Mouse (Mus musculus) gastrocnemius, postnatal 36 days (tissue): Measurements from ENCODE around the gene Golph3l. TPM values are rescaled to one million over a fixed set of nuclear protein-coding genes. Genes with fewer than 3 reads are reported as not detected.
"Not testable (repeated sequence)": the region's sequence is repeated elsewhere in the genome, so short reads cannot be mapped to it uniquely, and the experiment has no call there.

Experiments used
- DNase-seq, 2 experiments: peaks; one replicate each; pipeline ENCODE4 v3.0.0; 2022
- intact Hi-C: fragments of 180-260 bp; cut with DNase I; formaldehyde crosslinking; loops from one replicate; pipeline ENCODE4 v1.15.1; 2025
- long read RNA-seq, 2 experiments: library from polyadenylated mRNA; stranded (forward); transcript quantifications; one replicate each; pipeline ENCODE4 v2.0.0; 2021
- total RNA-seq, 2 experiments: library from RNA; stranded (reverse); gene quantifications; 2 replicates each; pipeline ENCODE4 v1.2.3; 2021

Golph3l gene
- 10 to 100 TPM in 1 of 2 experiments, 1 to 10 TPM in 1; 8.0 to 10.1 TPM for total RNA-seq
- long read RNA-seq, experiment 1, partial matches to known transcripts = 0 of 4 reads
- long read RNA-seq, experiment 1, other reads (novel, unspliced or antisense) = 1 of 4 reads
- long read RNA-seq, experiment 2, partial matches to known transcripts = 3 of 4 reads
- long read RNA-seq, experiment 2, other reads (novel, unspliced or antisense) = 0 of 4 reads

DNA sequence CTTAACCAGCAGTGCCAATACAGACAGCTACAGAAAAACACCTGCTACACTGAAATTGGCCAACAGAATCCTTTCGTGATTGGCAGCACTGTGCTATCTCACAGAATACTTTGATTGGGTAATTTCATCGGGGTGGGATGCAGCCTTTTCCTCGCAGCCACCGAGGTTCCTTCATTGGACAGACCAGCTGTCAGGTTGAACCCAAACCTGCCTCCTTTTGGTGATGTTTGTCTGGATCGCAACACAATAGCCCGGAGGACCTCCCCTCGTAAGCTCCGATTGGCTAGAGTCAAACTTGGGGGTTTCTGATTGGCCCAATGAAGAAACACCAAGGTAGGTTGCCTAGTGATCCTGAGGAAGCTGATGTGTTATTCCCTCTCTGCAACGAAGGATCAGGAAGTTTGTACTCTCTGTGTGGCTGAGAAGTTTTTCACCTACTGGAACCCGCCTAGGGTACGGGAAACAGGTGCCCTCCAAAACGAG lies at the start of gene Golph3l:
TSS of gene Golph3l (plus strand) at position 331 of the 483 bp plus-strand sequence.
- intact Hi-C loops = no loop called here
- peak; percentile 81 to 90 for DNase-seq

DNA sequence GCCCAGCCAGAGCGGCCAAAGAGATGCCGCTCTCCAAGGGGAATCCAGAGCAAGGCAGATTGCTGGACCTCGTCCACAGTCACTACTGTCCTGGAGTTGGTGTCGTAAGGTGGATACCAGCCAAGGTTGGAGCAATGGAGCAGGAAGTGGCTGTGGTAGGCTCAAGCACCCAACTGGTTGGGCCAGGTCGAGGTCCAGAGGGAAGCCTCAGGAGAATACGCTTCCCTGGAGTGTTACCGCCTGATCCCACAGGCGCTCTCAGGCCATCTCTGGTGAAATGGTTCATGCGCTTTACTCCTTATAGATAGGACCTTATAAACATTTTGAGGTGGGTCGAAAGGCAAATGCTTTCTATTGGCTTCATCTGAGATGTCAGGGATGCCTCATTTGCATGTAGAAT lies 49.8 kb upstream of the Golph3l start:
- DNase-seq = no peak
- intact Hi-C loops = no loop called here

- no peak for DNase-seq
- intact Hi-C loops = no loop called here
These were observed 48.9 kb upstream of the Golph3l start for GRCm38 (mm10) chr3:95539837-95540236.

DNA sequence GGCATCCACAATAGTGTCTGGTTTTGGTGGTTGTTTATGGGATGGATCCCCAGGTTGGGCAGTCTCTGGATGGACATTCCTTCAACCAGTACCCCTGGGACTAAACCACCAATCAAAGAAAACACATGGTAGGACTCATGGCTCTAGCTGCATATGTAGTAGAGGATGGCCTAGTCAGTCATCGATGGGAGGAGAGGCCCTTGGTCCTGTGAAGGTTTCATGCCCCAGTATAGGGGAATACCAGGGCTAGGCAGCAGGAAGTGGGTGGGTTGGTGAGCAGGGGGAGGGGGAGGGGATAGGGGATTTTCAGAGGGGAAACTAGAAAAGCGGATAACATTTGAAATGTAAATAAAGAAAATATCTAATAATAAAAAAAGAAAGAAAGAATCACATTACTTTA lies 47.5 kb upstream of the Golph3l start:
- intact Hi-C loops, DNase-seq: not testable (repeated sequence)

DNA sequence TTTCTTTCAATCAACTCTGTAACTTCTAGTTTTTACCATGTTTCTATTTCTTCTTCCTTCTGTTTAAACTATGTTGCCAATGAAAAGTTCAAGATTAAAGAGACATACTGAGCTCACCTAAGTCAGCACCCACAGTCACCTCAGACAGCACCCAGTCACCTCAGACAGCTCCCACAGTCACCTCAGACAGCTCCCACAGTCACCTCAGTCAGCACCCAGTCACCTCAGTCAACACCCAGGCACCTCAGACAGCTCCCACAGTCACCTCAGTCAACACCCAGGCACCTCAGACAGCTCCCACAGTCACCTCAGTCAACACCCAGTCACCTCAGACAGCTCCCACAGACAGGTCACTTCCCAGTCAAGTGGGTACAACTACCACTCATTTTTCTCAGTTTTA lies 46.6 kb upstream of the Golph3l start:
- no peak for DNase-seq
- intact Hi-C loops = no loop called here

DNA sequence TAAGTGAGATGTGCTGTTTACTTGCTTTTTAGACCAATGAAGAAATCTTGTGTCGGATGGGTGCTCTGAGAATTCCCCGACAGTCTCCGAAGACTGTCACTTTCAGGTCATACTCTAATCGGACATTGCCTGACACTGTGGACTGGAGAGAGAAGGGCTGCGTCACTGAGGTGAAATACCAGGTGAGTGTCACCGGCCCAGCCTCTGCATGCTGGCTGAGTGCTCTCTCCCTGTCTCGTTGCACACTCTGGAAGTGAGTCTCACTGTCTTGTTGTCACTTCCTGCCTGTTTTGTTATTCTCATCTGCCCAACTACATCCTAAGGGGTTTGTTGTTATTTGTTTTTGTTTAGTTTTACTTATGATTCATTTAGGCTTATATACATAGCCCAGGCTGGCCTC lies 45.8 kb upstream of the Golph3l start:
- intact Hi-C loops = no loop called here

GRCm38 (mm10) chr3:95550176-95550575 lies 38.6 kb upstream of the Golph3l start:
- DNase-seq = no peak
- intact Hi-C loops = no loop called here

More for the DNA sequence above, 45.8 kb upstream of the Golph3l start:
- no peak for DNase-seq

- no peak for DNase-seq
- intact Hi-C loops = no loop called here
These were observed 34.7 kb upstream of the Golph3l start for GRCm38 (mm10) chr3:95553986-95554385.

GRCm38 (mm10) chr3:95559437-95559836 lies 29.3 kb upstream of the Golph3l start, which contains the start of gene Hormad1:
Hormad1 (plus strand) TSS chr3:95559677.
- DNase-seq = no peak
- intact Hi-C loops = no loop called here

- no peak for DNase-seq
- intact Hi-C loops = no loop called here
These were observed 28.0 kb upstream of the Golph3l start for GRCm38 (mm10) chr3:95560738-95561137.

- intact Hi-C loops = no loop called here
- DNase-seq = no peak
These were observed 26.9 kb upstream of the Golph3l start for GRCm38 (mm10) chr3:95561826-95562225.

- intact Hi-C loops = loop anchor here (5.0 kb wide), 1 partner anchor 42 kb away; the partner anchor contains the start of gene Ctss
- no peak for DNase-seq
These were observed 19.1 kb upstream of the Golph3l start for GRCm38 (mm10) chr3:95569585-95569984.

- intact Hi-C loops = no loop called here
These were observed 755 bp upstream of the Golph3l start for GRCm38 (mm10) chr3:95587754-95588603.

DNA sequence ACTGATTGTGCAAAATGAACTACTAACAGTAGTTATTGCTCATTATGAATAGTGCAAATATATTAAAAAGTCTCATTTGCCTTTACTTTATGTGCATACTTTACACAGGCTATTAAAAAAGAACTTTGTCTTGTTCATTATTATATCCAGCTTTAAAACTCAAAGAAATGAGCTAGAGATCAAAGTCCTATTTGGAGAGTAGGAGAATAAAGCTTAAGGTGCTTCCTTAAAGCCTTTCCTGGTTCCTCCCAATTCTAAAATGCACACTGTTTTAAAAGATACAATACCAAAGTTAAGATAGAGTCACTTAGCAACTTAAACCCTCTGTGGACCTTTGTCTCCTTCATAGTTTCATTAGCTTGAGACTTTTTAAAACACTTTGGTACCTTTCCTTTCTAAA lies 10.0 kb downstream of the Golph3l start:
- DNase-seq = no peak
- intact Hi-C loops = no loop called here

More at GRCm38 (mm10) chr3:95587754-95588603, 755 bp upstream of the Golph3l start:
- no peak for DNase-seq

DNA sequence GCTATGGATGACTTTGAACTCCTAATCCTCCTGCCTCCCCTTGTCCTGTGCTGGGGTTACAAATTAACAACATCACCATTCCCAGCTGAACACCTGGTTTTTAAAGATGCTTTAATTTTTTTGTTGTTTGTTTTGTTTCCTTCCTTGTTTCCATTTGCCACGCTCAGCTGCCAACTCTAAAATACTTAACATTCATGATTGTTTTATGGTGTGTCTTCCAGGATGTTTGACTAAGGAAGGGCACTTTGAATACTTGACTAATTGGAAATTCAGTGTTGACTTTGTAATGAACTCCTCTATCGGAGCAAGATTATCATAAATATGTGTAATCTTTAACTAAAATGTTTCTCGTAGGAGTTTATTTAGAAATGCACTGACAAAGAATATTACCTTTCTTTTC lies 12.6 kb downstream of the Golph3l start:
- intact Hi-C loops = no loop called here
- no peak for DNase-seq

DNA sequence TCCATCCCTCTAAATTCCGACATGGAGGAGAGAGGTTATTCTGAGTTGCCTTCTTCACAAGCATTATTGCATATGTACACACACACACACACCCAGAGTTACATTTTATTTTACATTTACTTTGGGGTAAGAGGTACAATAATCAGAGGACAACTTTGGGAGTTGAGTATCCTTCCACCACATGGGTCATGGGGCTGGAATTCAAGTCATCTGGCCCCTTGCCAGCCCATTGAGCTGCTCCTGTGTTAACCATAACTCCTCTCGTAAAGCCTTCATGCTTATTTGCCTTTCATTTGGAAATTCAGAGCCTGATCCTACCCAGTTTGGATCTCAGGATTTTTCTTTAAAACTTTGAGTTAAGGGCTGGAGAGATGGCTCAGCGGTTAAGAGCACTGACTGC lies 17.4 kb downstream of the Golph3l start:
- DNase-seq = no peak

GRCm38 (mm10) chr3:95609195-95609594 lies 20.5 kb downstream of the Golph3l start:
- no peak for DNase-seq
- intact Hi-C loops = no loop called here

More for the DNA sequence above, 17.4 kb downstream of the Golph3l start:
- intact Hi-C loops = no loop called here

DNA sequence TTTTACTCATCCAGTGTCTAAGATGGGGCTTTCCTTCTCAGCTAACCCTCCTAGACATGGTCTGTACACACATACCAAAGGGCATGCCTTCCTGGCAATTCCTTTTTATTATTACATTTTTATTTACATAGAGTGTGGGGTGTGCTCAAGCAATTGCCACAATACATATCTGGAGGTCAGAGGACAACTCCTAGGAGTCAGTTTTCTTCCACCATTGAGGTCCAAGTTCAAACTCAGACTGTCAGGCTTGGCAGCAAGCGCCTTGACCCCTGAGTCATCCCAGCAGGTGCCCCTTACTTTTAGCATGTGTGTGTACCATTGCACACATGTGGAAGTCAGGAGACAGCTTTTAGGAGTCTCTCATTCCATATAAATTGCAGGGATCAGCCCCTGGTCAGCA lies 25.3 kb downstream of the Golph3l start:
- DNase-seq = no peak
- intact Hi-C loops = no loop called here

- intact Hi-C loops = loop anchor here (5.0 kb wide), 1 partner anchor 154 kb away; no protein-coding TSS in a partner anchor
These were observed 29.8 kb downstream of the Golph3l start for GRCm38 (mm10) chr3:95618511-95618910.

GRCm38 (mm10) chr3:95621241-95621640 lies 32.5 kb downstream of the Golph3l start:
- DNase-seq = no peak
- intact Hi-C loops = no loop called here

More at GRCm38 (mm10) chr3:95618511-95618910, 29.8 kb downstream of the Golph3l start:
- no peak for DNase-seq

GRCm38 (mm10) chr3:95622421-95622820 lies 33.7 kb downstream of the Golph3l start:
- intact Hi-C loops, DNase-seq: not testable (repeated sequence)
